Mouse (Mus musculus) gastrocnemius, adult 2 months (tissue): ENCODE measurements at regions not wholly inside any gene's neighbourhood (a gene's known extent, or its start where the extent isn't known, plus 50 kb on each side); places are given as distances from the start of the nearest gene placed in this dataset.
"Not testable (repeated sequence)": the region's sequence is repeated elsewhere in the genome, so short reads cannot be mapped to it uniquely, and the experiment has no call there.

Experiments used
- DNase-seq: peaks from one replicate; pipeline ENCODE4 v3.0.0; 2022
- H3K27ac ChIP-seq: fragments of 200-600 bp; 2 replicates; pipeline ENCODE4 v1.8.1; 2022; ENCODE audit warnings: mild to moderate bottlenecking
- H3K4me3 ChIP-seq: fragments of 200-600 bp; 2 replicates; pipeline ENCODE4 v1.8.1; 2022; ENCODE audit warnings: mild to moderate bottlenecking, moderate library complexity
- CTCF ChIP-seq: fragments of 200-600 bp; IDR thresholded peaks from 2 replicates; pipeline ENCODE4 v1.8.1; 2022; ENCODE audit warnings: antibody characterized with exemption, mild to moderate bottlenecking, moderate library complexity
- intact Hi-C: fragments of 180-260 bp; cut with DNase I; formaldehyde crosslinking; loops from one replicate; pipeline ENCODE4 v1.15.1; 2025

DNA sequence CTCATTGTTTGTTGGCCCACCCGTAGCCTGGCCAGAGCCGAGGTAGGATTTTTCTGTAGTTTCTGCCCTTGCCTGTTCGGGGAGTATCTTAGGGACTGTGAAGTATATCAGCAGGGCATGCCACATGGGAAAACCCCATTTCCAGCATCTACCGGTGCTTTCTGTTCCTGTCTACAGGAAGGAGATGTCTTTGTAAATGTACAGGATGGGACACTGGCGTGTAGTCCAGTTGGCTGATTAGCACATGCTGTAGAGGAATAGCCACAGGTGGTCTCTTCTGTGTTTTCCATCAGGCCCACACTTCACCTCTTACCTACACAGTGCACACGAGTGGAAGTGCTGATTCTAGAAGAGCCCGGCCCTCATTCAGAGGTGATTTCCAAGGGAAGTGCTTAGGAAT is 301.4 kb downstream of the Ets1 start:
- no peak for TF ChIP-seq CTCF
- intact Hi-C loops: loop anchor here (5.0 to 10.0 kb wide), 2 partner anchors 103 to 240 kb away; no protein-coding TSS in a partner anchor
- DNase-seq: no peak
- Histone ChIP-seq H3K27ac (peak overlapping the region; percentile 41), H3K4me3 (no peak overlapping the region)

- DNase-seq: no peak
- Histone ChIP-seq H3K4me3 (no peak overlapping the region), H3K27ac (no peak overlapping the region)
- TF ChIP-seq CTCF: no peak
- intact Hi-C loops: loop anchor here (5.0 to 10.0 kb wide), 2 partner anchors 104 to 242 kb away; no protein-coding TSS in a partner anchor
Measured at GRCm38 (mm10) chr9:32938857-32939256, 302.8 kb downstream of the Ets1 start.

- DNase-seq: no peak
- TF ChIP-seq CTCF: no peak
- Histone ChIP-seq H3K4me3 (no peak overlapping the region), H3K27ac (peak overlapping the region; percentile 86)
- intact Hi-C loops: loop anchor here (1.0 to 10.0 kb wide), 5 partner anchors 105 to 349 kb away; no protein-coding TSS in a partner anchor
Measured at GRCm38 (mm10) chr9:32939626-32940025, 303.6 kb downstream of the Ets1 start.

DNA sequence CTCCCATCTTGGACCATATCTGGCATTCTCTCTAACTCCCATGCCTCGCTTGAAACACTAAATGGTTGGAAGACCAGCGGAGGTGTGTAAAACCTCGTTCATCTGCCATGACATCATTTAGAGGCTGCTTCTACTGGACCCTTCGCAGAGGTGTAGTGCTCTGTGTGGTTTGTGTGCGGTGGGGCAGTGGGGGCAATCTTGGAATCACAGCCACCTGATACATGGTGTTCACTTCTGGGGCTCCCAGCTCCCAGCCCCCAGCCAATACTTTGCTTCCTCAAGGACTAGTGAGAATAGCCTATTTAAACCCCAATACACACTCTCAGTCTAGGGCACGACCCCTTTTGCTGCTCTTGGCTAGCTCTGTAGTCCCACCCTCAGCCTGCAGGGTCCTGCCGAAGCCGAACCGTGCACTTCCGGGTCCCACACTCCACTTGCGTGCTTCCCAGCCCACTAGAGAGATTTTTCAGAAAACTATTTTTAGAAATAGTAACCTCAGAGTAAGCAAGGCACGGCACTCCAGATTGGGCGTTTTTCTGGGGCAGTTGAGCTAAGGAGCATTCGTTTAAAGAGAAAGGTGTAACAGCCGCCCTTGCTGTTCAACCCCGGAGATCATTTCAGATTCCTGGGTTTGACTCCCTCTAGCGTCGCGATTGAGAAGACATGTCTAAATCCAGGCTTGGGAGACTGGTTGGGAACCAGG is 304.2 kb downstream of the Ets1 start:
- intact Hi-C loops: loop anchor here (1.0 to 5.0 kb wide), 3 partner anchors 142 to 350 kb away; no protein-coding TSS in a partner anchor
- H3K4me3 ChIP-seq: peak overlapping the region; percentile 80
- peak; percentile 79 for DNase-seq
- TF ChIP-seq CTCF: peak; percentile 85
- peak overlapping the region; percentile 86 for H3K27ac ChIP-seq

- H3K4me3 ChIP-seq: peak overlapping the region; percentile 80
- DNase-seq: no peak
- TF ChIP-seq CTCF: no peak
- intact Hi-C loops: loop anchor here (1.0 to 5.0 kb wide), 3 partner anchors 141 to 351 kb away; no protein-coding TSS in a partner anchor
- peak overlapping the region; percentile 86 for H3K27ac ChIP-seq
Measured at GRCm38 (mm10) chr9:32940919-32941767, 305.1 kb downstream of the Ets1 start.

DNA sequence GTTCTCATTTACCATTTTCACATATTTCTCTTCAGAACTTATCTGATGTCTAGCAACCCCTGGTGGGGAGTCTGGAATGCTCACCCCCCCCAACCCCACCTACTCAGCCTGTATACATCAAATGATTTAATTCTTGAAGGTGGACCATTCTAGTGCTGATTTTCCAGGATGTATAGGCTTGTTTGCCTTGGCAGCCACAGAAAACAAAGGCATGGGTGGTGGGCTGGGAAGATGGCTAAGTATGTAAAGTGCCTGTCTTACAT is 305.7 kb downstream of the Ets1 start:
- no peak for DNase-seq
- intact Hi-C loops: loop anchor here (2.0 to 5.0 kb wide), 2 partner anchors 141 to 153 kb away; no protein-coding TSS in a partner anchor
- peak; percentile 5; the same call in 1 of the 2 replicates for TF ChIP-seq CTCF
- no peak overlapping the region for H3K4me3 ChIP-seq
- no peak overlapping the region; the same call in 1 of the 2 replicates for H3K27ac ChIP-seq

GRCm38 (mm10) chr9:32947221-32947620 is 311.2 kb downstream of the Ets1 start:
- H3K27ac ChIP-seq: no peak overlapping the region
- no peak for TF ChIP-seq CTCF
- no peak overlapping the region for H3K4me3 ChIP-seq
- intact Hi-C loops: no loop called here
- no peak for DNase-seq

DNA sequence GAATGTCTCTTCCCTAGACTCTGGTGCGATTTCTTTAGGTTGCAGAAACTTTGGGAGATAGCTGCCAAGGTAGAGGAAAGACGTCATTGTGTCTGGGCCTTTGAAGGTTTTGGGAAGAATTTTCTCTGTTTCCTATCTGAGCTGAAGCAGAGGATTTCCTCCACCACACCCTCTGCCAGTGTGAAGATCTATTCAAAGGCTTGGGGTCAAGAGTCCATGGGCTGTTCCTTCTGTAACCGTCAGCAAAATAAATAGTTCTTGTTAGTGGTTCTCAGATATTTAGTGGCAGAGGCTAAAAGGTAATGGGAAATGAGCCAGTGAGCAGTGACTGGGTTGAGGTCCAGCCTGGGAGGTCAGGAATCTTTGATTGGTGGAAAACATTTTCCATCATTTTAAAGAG is 313.0 kb downstream of the Ets1 start:
- H3K4me3 ChIP-seq: no peak overlapping the region
- TF ChIP-seq CTCF: no peak
- no peak for DNase-seq
- intact Hi-C loops: no loop called here
- no peak overlapping the region for H3K27ac ChIP-seq

GRCm38 (mm10) chr9:32958716-32959115 is 322.7 kb downstream of the Ets1 start:
- DNase-seq: no peak
- intact Hi-C loops: no loop called here
- H3K4me3 ChIP-seq: no peak overlapping the region
- no peak overlapping the region for H3K27ac ChIP-seq
- no peak for TF ChIP-seq CTCF

- DNase-seq, intact Hi-C loops, H3K27ac ChIP-seq, H3K4me3 ChIP-seq: not testable (repeated sequence)
Measured at GRCm38 (mm10) chr9:32959468-32959867, 323.4 kb downstream of the Ets1 start.

DNA sequence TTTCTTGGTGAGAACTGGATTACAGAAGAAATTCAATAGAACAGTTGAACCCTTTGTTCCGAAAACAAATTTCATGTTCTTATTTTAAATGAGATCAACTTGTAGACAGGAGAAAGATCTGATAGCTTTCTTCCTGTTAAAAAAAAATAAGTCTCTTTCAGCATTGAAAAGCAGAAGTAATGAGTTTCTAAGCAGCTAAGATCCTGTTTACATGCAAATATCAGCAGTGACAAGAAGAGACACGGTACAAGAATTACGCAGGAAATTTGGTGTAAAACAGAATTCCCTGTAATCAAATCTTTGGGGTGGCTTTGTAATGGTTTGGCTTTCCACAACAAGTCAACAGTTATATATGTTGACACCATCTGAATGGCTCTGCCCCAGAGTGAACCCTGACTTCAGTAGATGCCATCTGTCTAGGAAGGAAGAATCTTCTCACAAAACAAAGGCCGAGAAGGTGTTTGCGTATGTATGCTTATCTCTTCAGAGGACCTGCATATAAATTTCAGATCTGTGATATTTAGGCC is 326.7 kb downstream of the Ets1 start:
- DNase-seq: no peak
- no peak overlapping the region for H3K27ac ChIP-seq
- TF ChIP-seq CTCF: no peak
- no peak overlapping the region for H3K4me3 ChIP-seq
- intact Hi-C loops: no loop called here

- intact Hi-C loops: no loop called here
- TF ChIP-seq CTCF: no peak
- Histone ChIP-seq H3K4me3 (no peak overlapping the region), H3K27ac (no peak overlapping the region)
- no peak for DNase-seq
Measured at GRCm38 (mm10) chr9:32968446-32968845, 332.4 kb downstream of the Ets1 start.

- no peak overlapping the region; the same call in 1 of the 2 replicates for H3K4me3 ChIP-seq
- DNase-seq: peak; percentile 25
- peak overlapping the region; percentile 72 for H3K27ac ChIP-seq
- no peak for TF ChIP-seq CTCF
- intact Hi-C loops: no loop called here
Measured at GRCm38 (mm10) chr9:32971421-32971820, 335.4 kb downstream of the Ets1 start.
